Comparison of ENCODE assay signal across 8 mouse cellular contexts in the genomic region with DNA sequence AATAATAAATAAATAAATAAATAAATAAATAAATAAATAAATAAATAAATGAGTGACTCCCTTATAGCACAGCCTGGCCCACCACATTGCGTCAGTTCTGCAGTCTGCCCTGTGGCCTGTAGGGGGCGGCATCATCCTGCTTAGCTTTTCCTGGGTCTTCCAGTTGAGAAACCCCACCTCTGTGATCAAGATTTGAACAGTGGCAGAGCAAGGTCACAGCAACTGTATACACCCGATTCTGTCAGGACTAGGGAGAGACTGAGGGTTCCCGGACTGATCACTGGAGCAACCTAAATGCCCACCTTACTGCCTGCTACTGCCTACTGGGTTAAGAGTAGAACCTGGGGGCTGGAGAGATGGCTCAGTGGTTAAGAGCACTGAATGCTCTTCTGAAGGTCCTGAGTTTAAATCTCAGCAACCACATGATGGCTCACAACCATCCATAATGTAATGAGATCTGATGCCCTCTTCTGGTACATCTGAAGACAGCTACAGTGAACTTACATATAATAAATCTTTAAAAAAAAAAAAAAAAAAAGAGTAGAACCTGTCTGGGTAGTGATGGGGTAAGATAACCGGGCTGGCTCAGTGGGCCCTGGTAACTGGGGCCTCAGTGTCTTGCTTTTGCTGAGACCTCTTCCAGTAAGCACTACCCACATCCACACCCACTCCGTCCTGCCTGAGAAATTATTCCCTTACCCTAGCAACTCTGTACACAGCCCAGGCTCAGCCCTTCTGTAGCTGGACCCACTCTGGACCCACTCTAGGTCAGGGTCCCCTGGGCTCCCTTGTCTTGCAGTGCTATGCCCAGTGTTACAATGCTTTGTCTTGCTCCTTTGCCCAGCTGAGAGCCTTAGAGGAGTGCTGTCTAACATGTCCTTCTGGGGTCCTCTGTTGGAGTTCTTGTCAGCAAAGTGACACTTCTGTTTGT. TPM values are rescaled to one million over a fixed set of nuclear protein-coding genes. Genes with fewer than 3 reads are reported as not detected.
A peak's percentile ranks its signal among the peaks of the same experiment; 100 is the strongest.
DNase-seq lines count a peak whose midpoint lies in the region; ATAC-seq and TF ChIP-seq lines count a peak whose summit lies in the region.

No protein-coding gene starts in this region.

- H3K4me3 ChIP-seq in hindbrain, embryonic 10.5 days, result no peak overlapping the region
- no peak overlapping the region for H3K4me3 ChIP-seq in hindbrain, embryonic 13.5 days
- H3K4me3 ChIP-seq in intestine, postnatal 0 days (ENCODE audit: low read depth, low read length), result no peak overlapping the region
- no peak overlapping the region for H3K4me3 ChIP-seq in midbrain, embryonic 13.5 days (replicated peaks)

- H3K9me3 ChIP-seq in hindbrain, embryonic 10.5 days, result no peaks in the 10 kb centered on the region
- no peaks in the 10 kb centered on the region for H3K9me3 ChIP-seq in hindbrain, embryonic 13.5 days
- H3K9me3 ChIP-seq in intestine, postnatal 0 days (ENCODE audit: control insufficient read depth), result no peaks in the 10 kb centered on the region
- H3K9me3 ChIP-seq in midbrain, embryonic 13.5 days, result no peaks in the 10 kb centered on the region

- 39% methylated on average over 6 of the region's 6 CpGs for WGBS in hindbrain, embryonic 10.5 days
- WGBS in hindbrain, embryonic 13.5 days, result 36% methylated on average over 6 of the region's 6 CpGs
- WGBS in intestine, postnatal 0 days, result 30% methylated on average over 6 of the region's 6 CpGs
- 37% methylated on average over 6 of the region's 6 CpGs for WGBS in midbrain, embryonic 13.5 days

- no peak overlapping the region for H3K4me2 ChIP-seq in hindbrain, embryonic 13.5 days
- no peak overlapping the region for H3K4me2 ChIP-seq in intestine, postnatal 0 days (replicated peaks; ENCODE audit: low read depth)
- H3K4me2 ChIP-seq in midbrain, embryonic 13.5 days (replicated peaks), result no peak overlapping the region

- no peak; the same call in 1 of the 2 replicates for ATAC-seq in hindbrain, embryonic 13.5 days (ENCODE audit: low FRiP score)
- ATAC-seq in intestine, postnatal 0 days, result peak; percentile 44
- ATAC-seq in midbrain, embryonic 13.5 days, result peak; percentile 66

- TF ChIP-seq CTCF in intestine, postnatal 0 days (IDR thresholded peaks at IDR 0.05; ENCODE audit: low read depth), result peak; percentile 80

- H3K27ac ChIP-seq in hindbrain, embryonic 10.5 days, result no peak overlapping the region
- H3K27ac ChIP-seq in hindbrain, embryonic 13.5 days, result no peak overlapping the region
- H3K27ac ChIP-seq in intestine, postnatal 0 days (ENCODE audit: low read depth, low read length), result no peak overlapping the region
- no peak overlapping the region for H3K27ac ChIP-seq in midbrain, embryonic 13.5 days

- DNase-seq in hindbrain, embryonic 10.5 days (ENCODE audit: low spot score), result peak; percentile 85
- peak; percentile 89 to 92 for DNase-seq in cerebellum, postnatal 10 days
- peak; percentile 76 to 86 for DNase-seq in gastrocnemius, postnatal 36 days
- DNase-seq in left cerebral cortex, postnatal 36 days (ENCODE audit: low spot score in 2 of 2), result peak; percentile 63 to 66
- peak; percentile 59 to 78 for DNase-seq in spleen, adult 18-20 months

- H3K9ac ChIP-seq in hindbrain, embryonic 13.5 days, result no peak overlapping the region
- H3K9ac ChIP-seq in intestine, postnatal 0 days (ENCODE audit: low read depth, low read length), result no peak overlapping the region
- no peak overlapping the region for H3K9ac ChIP-seq in midbrain, embryonic 13.5 days (replicated peaks)

- H3K36me3 ChIP-seq in hindbrain, embryonic 10.5 days, result no peaks in the 10 kb centered on the region
- H3K36me3 ChIP-seq in hindbrain, embryonic 13.5 days, result no peaks in the 10 kb centered on the region
- no peaks in the 10 kb centered on the region for H3K36me3 ChIP-seq in intestine, postnatal 0 days (ENCODE audit: control insufficient read depth, insufficient read depth)
- H3K36me3 ChIP-seq in midbrain, embryonic 13.5 days, result no peaks in the 10 kb centered on the region

- intact Hi-C loops in gastrocnemius, postnatal 36 days (cut with DNase I), result loop anchor here (2.0 to 5.0 kb wide), 2 partner anchors 19 to 77 kb away; no protein-coding TSS in a partner anchor
- intact Hi-C loops in left cerebral cortex, postnatal 36 days (cut with DNase I), result loop anchor here (5.0 kb wide), 1 partner anchor 117 kb away; no protein-coding TSS in a partner anchor

- H3K27me3 ChIP-seq in hindbrain, embryonic 10.5 days (ENCODE audit: insufficient read depth, poor library complexity, severe bottlenecking), result 0 out of 2 replicates have a peak, but pooled peaks cover 4% of the 10 kb centered on the region
- no peaks in the 10 kb centered on the region for H3K27me3 ChIP-seq in hindbrain, embryonic 13.5 days
- H3K27me3 ChIP-seq in intestine, postnatal 0 days (replicated peaks; ENCODE audit: control insufficient read depth, insufficient read depth, low read length), result no peaks in the 10 kb centered on the region
- no peaks in the 10 kb centered on the region for H3K27me3 ChIP-seq in midbrain, embryonic 13.5 days

- H3K4me1 ChIP-seq in hindbrain, embryonic 10.5 days (replicated peaks), result no peaks in the 10 kb centered on the region
- no peaks in the 10 kb centered on the region for H3K4me1 ChIP-seq in hindbrain, embryonic 13.5 days (replicated peaks)
- no peaks in the 10 kb centered on the region for H3K4me1 ChIP-seq in intestine, postnatal 0 days (replicated peaks; ENCODE audit: control insufficient read depth, insufficient read depth, low read length)
- H3K4me1 ChIP-seq in midbrain, embryonic 13.5 days (replicated peaks), result no peaks in the 10 kb centered on the region

RNA-seq across cellular contexts. Expression of a gene that starts 8.3 kb away (rescaled TPM):
- polyA plus RNA-seq in hindbrain, embryonic 10.5 days (2016; fragmentation: Nextera tagmentation; extraction: Ambion mirVana), result 45.7 and 46.9 TPM in 2 replicates
- polyA plus RNA-seq in hindbrain, embryonic 13.5 days (2015; fragmentation: Nextera tagmentation; extraction: Ambion mirVana), result 33.5 and 33.9 TPM in 2 replicates
- total RNA-seq in gastrocnemius, postnatal 36 days (2021), result 10 to 100 TPM; 10.6 to 11.1 TPM
- polyA plus RNA-seq in intestine, postnatal 0 days (2015; fragmentation: Nextera tagmentation; extraction: Ambion mirVana), result 215 and 238 TPM in 2 replicates
- 10 to 100 TPM; 32.7 to 33.5 TPM for total RNA-seq in left cerebral cortex, postnatal 36 days (2021)
- polyA plus RNA-seq in midbrain, embryonic 13.5 days (2015; fragmentation: Nextera tagmentation; extraction: Ambion mirVana), result 27.9 and 30.1 TPM in 2 replicates

RNA-seq across cellular contexts. Expression of a gene that starts 13.4 kb away (rescaled TPM):
- polyA plus RNA-seq in hindbrain, embryonic 10.5 days (2016; fragmentation: Nextera tagmentation; extraction: Ambion mirVana), result 3.1 and 3.5 TPM in 2 replicates
- 1.4 and 2.0 TPM in 2 replicates for polyA plus RNA-seq in hindbrain, embryonic 13.5 days (2015; fragmentation: Nextera tagmentation; extraction: Ambion mirVana)
- total RNA-seq in gastrocnemius, postnatal 36 days (2021), result 10 to 100 TPM; 21.9 to 22.9 TPM
- polyA plus RNA-seq in intestine, postnatal 0 days (2015; fragmentation: Nextera tagmentation; extraction: Ambion mirVana), result 2.8 and 3.2 TPM in 2 replicates
- 1 to 10 TPM; 9.1 to 9.2 TPM for total RNA-seq in left cerebral cortex, postnatal 36 days (2021)
- polyA plus RNA-seq in midbrain, embryonic 13.5 days (2015; fragmentation: Nextera tagmentation; extraction: Ambion mirVana), result 1.5 and 1.7 TPM in 2 replicates
